Mouse (Mus musculus) C2C12 (cell line): Measurements from ENCODE around the gene Pip4k2c.

Experiments
- CEBPB ChIP-seq: IDR thresholded peaks from one replicate; pipeline ENCODE4 v1.6.1; 2011; ENCODE audit warnings: low read depth, mild to moderate bottlenecking, control low read depth, moderate library complexity
- CTCF ChIP-seq: IDR thresholded peaks from one replicate; pipeline ENCODE4 v1.5.1; 2011; ENCODE audit not compliant: control insufficient read depth, insufficient read depth, insufficient read length
- FOSL1 ChIP-seq: IDR thresholded peaks from one replicate; pipeline ENCODE4 v1.8.0; 2011; ENCODE audit warnings: mild to moderate bottlenecking, low read length; ENCODE audit not compliant: poor library complexity, insufficient read depth, severe bottlenecking
- MAX ChIP-seq: IDR thresholded peaks from one replicate; pipeline ENCODE4 v1.6.1; 2011; ENCODE audit warnings: mild to moderate bottlenecking, control low read depth
- MYOD1 ChIP-seq: IDR thresholded peaks from one replicate; pipeline ENCODE4 v1.6.1; 2011; ENCODE audit warnings: low read depth; ENCODE audit not compliant: control insufficient read depth, insufficient read length
- MYOG ChIP-seq: IDR thresholded peaks from one replicate; pipeline ENCODE4 v1.6.1; 2011; ENCODE audit not compliant: control insufficient read depth, insufficient read length; ENCODE audit errors: extremely low read depth
- USF1 ChIP-seq: IDR thresholded peaks from one replicate; pipeline ENCODE4 v1.6.1; 2011; ENCODE audit warnings: low read depth, mild to moderate bottlenecking, control low read depth, moderate library complexity

- no peak for TF ChIP-seq CTCF
- no peak for TF ChIP-seq USF1
- TF ChIP-seq MAX, result no peak
- no peak for TF ChIP-seq CEBPB
- TF ChIP-seq MYOD1, result no peak
- no peak for TF ChIP-seq MYOG
- no peak for TF ChIP-seq FOSL1
These were observed 39.4 kb upstream of the Pip4k2c start for GRCm38 (mm10) chr10:127250810-127251209.
